Mouse (Mus musculus) ES-Bruce4 (cell line): ENCODE data around the gene Bsn.

ENCODE experiments used
- CTCF ChIP-seq: IDR thresholded peaks from one replicate; pipeline ENCODE4 v1.8.1; 2011; ENCODE audit warnings: low read depth, low read length
- POLR2A ChIP-seq: IDR thresholded peaks from one replicate; pipeline ENCODE4 v1.8.1; 2011; ENCODE audit warnings: low read length; ENCODE audit not compliant: insufficient read depth

DNA sequence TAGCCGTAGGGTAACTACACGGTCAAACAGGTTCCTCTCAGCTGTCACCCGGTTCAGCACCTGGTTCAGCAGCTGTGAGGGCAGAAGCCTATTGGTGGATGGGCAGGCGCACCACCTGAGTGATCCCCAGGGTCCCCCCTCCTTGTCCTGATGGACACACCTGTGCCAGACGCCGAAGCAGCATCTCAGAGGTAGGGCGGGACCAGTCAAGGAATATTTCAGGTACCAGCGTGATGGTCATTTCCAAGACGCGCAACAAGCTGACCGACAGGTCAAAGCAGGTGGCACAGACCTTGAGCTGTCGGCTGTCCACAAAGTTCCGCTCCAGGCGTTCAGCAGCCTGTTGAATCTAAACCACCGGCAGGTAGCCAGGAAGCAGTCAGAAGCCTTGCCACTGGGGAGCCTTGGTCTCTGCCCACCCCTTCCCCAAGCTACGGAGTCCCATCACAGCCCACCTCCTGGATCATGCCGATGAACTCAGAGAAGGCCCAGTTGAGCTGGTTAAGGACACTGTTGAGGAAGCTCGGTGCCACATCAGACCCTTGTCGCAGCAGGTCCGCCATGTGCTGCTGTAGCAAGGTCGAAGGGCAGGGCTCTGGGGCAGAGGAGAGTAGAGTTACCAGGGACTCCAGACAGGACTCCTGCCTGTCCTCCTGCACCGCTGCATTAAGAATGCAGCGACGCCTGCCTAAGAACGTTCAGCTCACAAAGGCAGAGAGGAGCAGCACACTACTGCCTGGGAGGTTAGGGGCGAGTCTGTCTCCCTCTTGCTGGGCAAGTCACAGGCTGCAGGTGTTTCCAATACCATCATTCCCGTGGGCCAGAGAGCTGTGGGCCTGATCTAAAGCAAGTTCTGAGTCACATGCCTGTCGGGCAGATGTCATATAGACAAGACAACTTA, 133.6 kb downstream of the Bsn start:
- TF ChIP-seq CTCF (no peak), POLR2A (no peak)
